Mouse (Mus musculus) adrenal gland (tissue): ENCODE measurements at regions not wholly inside any gene's neighbourhood (a gene's known extent, or its start where the extent isn't known, plus 50 kb on each side); places are given as distances from the start of the nearest gene placed in this dataset.

Source experiments
- intact Hi-C: fragments of 180-260 bp; cut with DNase I; formaldehyde crosslinking; loops from one replicate; pipeline ENCODE4 v1.15.1; 2025

- intact Hi-C loops = loop anchor here (10.0 kb wide), 1 partner anchor 102 kb away; no protein-coding TSS in a partner anchor
Observed at GRCm38 (mm10) chr8:82476708-82477425, 73.8 kb upstream of the Il15 start.

- intact Hi-C loops = loop anchor here (10.0 kb wide), 1 partner anchor 98 kb away; no protein-coding TSS in a partner anchor
Observed at GRCm38 (mm10) chr8:82473266-82473665, 70.2 kb upstream of the Il15 start.

GRCm38 (mm10) chr8:82471825-82472224 lies 68.8 kb upstream of the Il15 start:
- intact Hi-C loops = loop anchor here (10.0 kb wide), 1 partner anchor 97 kb away; no protein-coding TSS in a partner anchor

- intact Hi-C loops = loop anchor here (10.0 kb wide), 1 partner anchor 95 kb away; no protein-coding TSS in a partner anchor
Observed at GRCm38 (mm10) chr8:82469824-82470223, 66.8 kb upstream of the Il15 start.

GRCm38 (mm10) chr8:82462841-82463240 lies 59.8 kb upstream of the Il15 start:
- intact Hi-C loops = no loop called here

GRCm38 (mm10) chr8:82459007-82459406 lies 56.0 kb upstream of the Il15 start:
- intact Hi-C loops = no loop called here

GRCm38 (mm10) chr8:82454056-82454455 lies 51.0 kb upstream of the Il15 start:
- intact Hi-C loops = no loop called here
